Mouse (Mus musculus) layer of hippocampus, adult 9-10 months (tissue): ENCODE data around the gene Il27.
"Not testable (repeated sequence)": the region's sequence is repeated elsewhere in the genome, so short reads cannot be mapped to it uniquely, and the experiment has no call there.

Experiments
- DNase-seq: peaks from one replicate; pipeline ENCODE4 v3.0.0; 2022; ENCODE audit warnings: low spot score

Gene Il27

GRCm38 (mm10) chr7:126594862-126595561, at the start of gene Il27:
TSS of gene Il27 (minus strand) at chr7:126594941.
- DNase-seq, result no peak

- DNase-seq, result no peak
Measured at GRCm38 (mm10) chr7:126644345-126644744, 49.6 kb upstream of the Il27 start.

- DNase-seq, result not testable (repeated sequence)
Measured at GRCm38 (mm10) chr7:126643244-126643617, 48.5 kb upstream of the Il27 start.

- DNase-seq, result no peak
Measured at GRCm38 (mm10) chr7:126642545-126643243, 48.0 kb upstream of the Il27 start.

GRCm38 (mm10) chr7:126636733-126637520, 42.2 kb upstream of the Il27 start:
- no peak for DNase-seq

- DNase-seq, result no peak
Measured at GRCm38 (mm10) chr7:126635375-126635774, 40.6 kb upstream of the Il27 start.

GRCm38 (mm10) chr7:126632478-126632877, 37.7 kb upstream of the Il27 start:
- no peak for DNase-seq

- no peak for DNase-seq
Measured at GRCm38 (mm10) chr7:126630824-126631518, 36.2 kb upstream of the Il27 start, which contains the start of gene Nupr1. TSS of gene Nupr1 (minus strand) at chr7:126630861.

- DNase-seq, result no peak
Measured at GRCm38 (mm10) chr7:126629915-126630314, 35.2 kb upstream of the Il27 start.

GRCm38 (mm10) chr7:126628111-126628510, 33.4 kb upstream of the Il27 start:
- no peak for DNase-seq

- DNase-seq, result no peak
Measured at GRCm38 (mm10) chr7:126625807-126626600, 31.3 kb upstream of the Il27 start.

- no peak for DNase-seq
Measured at GRCm38 (mm10) chr7:126625369-126625768, 30.6 kb upstream of the Il27 start.

- no peak for DNase-seq
Measured at GRCm38 (mm10) chr7:126624774-126625173, 30.0 kb upstream of the Il27 start.

- DNase-seq, result no peak
Measured at GRCm38 (mm10) chr7:126623381-126623780, 28.6 kb upstream of the Il27 start.

GRCm38 (mm10) chr7:126621452-126622359, 27.0 kb upstream of the Il27 start:
- no peak for DNase-seq

- no peak for DNase-seq
Measured at GRCm38 (mm10) chr7:126619559-126620275, 25.0 kb upstream of the Il27 start.

GRCm38 (mm10) chr7:126616707-126617106, 22.0 kb upstream of the Il27 start:
- no peak for DNase-seq

GRCm38 (mm10) chr7:126612736-126613135, 18.0 kb upstream of the Il27 start:
- DNase-seq, result no peak

GRCm38 (mm10) chr7:126607796-126608195, 13.1 kb upstream of the Il27 start:
- DNase-seq, result no peak

- no peak for DNase-seq
Measured at GRCm38 (mm10) chr7:126607064-126607463, 12.3 kb upstream of the Il27 start.
